9 mouse cellular contexts compared by ENCODE assay signal in genomic region chr9:40376711-40377410, GRCm38 (mm10).
A peak's percentile ranks its signal among the peaks of the same experiment; 100 is the strongest.
DNase-seq lines count a peak whose midpoint lies in the region; ATAC-seq lines count a peak whose summit lies in the region.
"Had no signal": no experiment of that assay in that cellular context is flagged by ENCODE, and none has a peak within 500 bp of the region (broad histone marks: within the 10 kb centered on the region; RNA-seq: fewer than 3 reads in every experiment).

No protein-coding gene starts in this region.

- H3K4me2 ChIP-seq in heart, embryonic 14.5 days (ENCODE audit: low read length) = peak overlapping the region; percentile 42
- H3K4me2 ChIP-seq in hindbrain, embryonic 14.5 days (replicated peaks) = peak overlapping the region; percentile 60
- H3K4me2 ChIP-seq in midbrain, embryonic 13.5 days (replicated peaks) = peak overlapping the region; percentile 58

- no peak overlapping the region for H3K27ac ChIP-seq in heart, embryonic 14.5 days (replicated peaks in 1 of 2; ENCODE audit: control insufficient read depth in 1 of 2, insufficient read depth in 1 of 2, low read depth in 2 of 2, low read length in 2 of 2)
- H3K27ac ChIP-seq in hindbrain, embryonic 14.5 days = 0 out of 2 replicates have a peak overlapping the region, but pooled peaks have one; percentile 5
- no peak overlapping the region for H3K27ac ChIP-seq in midbrain, embryonic 13.5 days

- H3K4me3 ChIP-seq in heart, embryonic 14.5 days (ENCODE audit: control insufficient read depth in 1 of 2, insufficient read depth in 1 of 2, low read depth in 1 of 2, low read length in 2 of 2) = no peak overlapping the region
- H3K4me3 ChIP-seq in hindbrain, embryonic 14.5 days (replicated peaks; ENCODE audit: low read length) = peak overlapping the region; percentile 37; the same call in 1 of the 2 replicates
- H3K4me3 ChIP-seq in midbrain, embryonic 13.5 days (replicated peaks) = peak overlapping the region; percentile 41

- H3K36me3 ChIP-seq in heart, embryonic 14.5 days (ENCODE audit: control insufficient read depth, insufficient read depth, low read length) = no peaks in the 10 kb centered on the region
- H3K36me3 ChIP-seq in hindbrain, embryonic 14.5 days (replicated peaks; ENCODE audit: control insufficient read depth, insufficient read depth) = no peaks in the 10 kb centered on the region
- H3K36me3 ChIP-seq in midbrain, embryonic 13.5 days = no peaks in the 10 kb centered on the region

- H3K9me3 ChIP-seq in heart, embryonic 14.5 days (ENCODE audit: control insufficient read depth, low read length) = no peaks in the 10 kb centered on the region
- H3K9me3 ChIP-seq in hindbrain, embryonic 14.5 days (ENCODE audit: control insufficient read depth, low read length) = no peaks in the 10 kb centered on the region
- no peaks in the 10 kb centered on the region for H3K9me3 ChIP-seq in midbrain, embryonic 13.5 days

- WGBS in heart, embryonic 14.5 days = 53% methylated on average over 9 of the region's 9 CpGs
- 58% methylated on average over 9 of the region's 9 CpGs for WGBS in hindbrain, embryonic 14.5 days
- 52% methylated on average over 9 of the region's 9 CpGs for WGBS in midbrain, embryonic 13.5 days

- no peak for DNase-seq in heart, postnatal 36 days
- DNase-seq in cerebellum, postnatal 36 days = peak; percentile 41 to 58
- no peak for DNase-seq in hindbrain, embryonic 14.5 days (ENCODE audit: low spot score)
- DNase-seq in ovary, postnatal 14 days (ENCODE audit: low spot score) = no peak
- DNase-seq: thymus, postnatal 36 days had no signal

- peaks cover 15 to 27% of the 10 kb centered on the region in 2 experiments; a peak in 3 of 4 replicates for H3K4me1 ChIP-seq in heart, embryonic 14.5 days (ENCODE audit: control insufficient read depth in 2 of 2, insufficient read depth in 2 of 2, low read length in 2 of 2)
- H3K4me1 ChIP-seq in hindbrain, embryonic 14.5 days (replicated peaks; ENCODE audit: control insufficient read depth, insufficient read depth, low read length) = peaks cover 40% of the 10 kb centered on the region
- peaks cover 41% of the 10 kb centered on the region for H3K4me1 ChIP-seq in midbrain, embryonic 13.5 days (replicated peaks)

- intact Hi-C loops in heart, postnatal 36 days (cut with DNase I) = no loop called here

- no peak for ATAC-seq in heart, embryonic 14.5 days (ENCODE audit: insufficient number of reproducible peaks, insufficient read depth, low FRiP score, low read depth)
- peak; percentile 34; the same call in 1 of the 2 replicates for ATAC-seq in hindbrain, embryonic 14.5 days (ENCODE audit: low FRiP score)
- ATAC-seq in midbrain, embryonic 13.5 days = no peak; the same call in 1 of the 2 replicates
- no peak for ATAC-seq in erythroid progenitor cell, adult 5-6 weeks (replicated peaks; ENCODE audit: low FRiP score, poor library complexity, severe bottlenecking)
- no peak for ATAC-seq in megakaryocyte-erythroid progenitor cell, adult 5-6 weeks (replicated peaks; ENCODE audit: low FRiP score, low TSS enrichment, poor library complexity, severe bottlenecking)

- H3K9ac ChIP-seq in heart, embryonic 14.5 days (ENCODE audit: low read length) = peak overlapping the region; percentile 30; the same call in 1 of the 2 replicates
- H3K9ac ChIP-seq in hindbrain, embryonic 14.5 days = peak overlapping the region; percentile 72; the same call in 1 of the 2 replicates
- peak overlapping the region; percentile 69; the same call in 1 of the 2 replicates for H3K9ac ChIP-seq in midbrain, embryonic 13.5 days (replicated peaks)

- no peaks in the 10 kb centered on the region for H3K27me3 ChIP-seq in heart, embryonic 14.5 days (ENCODE audit: control insufficient read depth, insufficient read depth, low read length)
- no peaks in the 10 kb centered on the region for H3K27me3 ChIP-seq in hindbrain, embryonic 14.5 days (ENCODE audit: control insufficient read depth, insufficient read depth, low read length)
- H3K27me3 ChIP-seq in midbrain, embryonic 13.5 days = no peaks in the 10 kb centered on the region

Comparison
In these comparisons a context has a peak if more than half of its experiments do, and no peak if none do; other contexts are left out.
1. H3K4me3 ChIP-seq: peak in hindbrain, embryonic 14.5 days (single experiment) and midbrain, embryonic 13.5 days (single experiment); none in heart, embryonic 14.5 days (0 of 2).
2. DNase-seq: peak in cerebellum, postnatal 36 days (2 of 2); none in heart, postnatal 36 days (0 of 2), hindbrain, embryonic 14.5 days (single experiment) and ovary, postnatal 14 days (single experiment).
3. Peak in every context shown above with its lines, with median percentiles within 50 percentile points of each other: H3K4me2 ChIP-seq and H3K9ac ChIP-seq.